Mouse (Mus musculus) gastrocnemius, postnatal 25 days (tissue): ENCODE measurements at regions not wholly inside any gene's neighbourhood (a gene's known extent, or its start where the extent isn't known, plus 50 kb on each side); places are given as distances from the start of the nearest gene placed in this dataset.
A peak's percentile ranks its signal among the peaks of the same experiment; 100 is the strongest.

Source experiments
- DNase-seq: peaks from one replicate; pipeline ENCODE4 v3.0.0; 2022

DNA sequence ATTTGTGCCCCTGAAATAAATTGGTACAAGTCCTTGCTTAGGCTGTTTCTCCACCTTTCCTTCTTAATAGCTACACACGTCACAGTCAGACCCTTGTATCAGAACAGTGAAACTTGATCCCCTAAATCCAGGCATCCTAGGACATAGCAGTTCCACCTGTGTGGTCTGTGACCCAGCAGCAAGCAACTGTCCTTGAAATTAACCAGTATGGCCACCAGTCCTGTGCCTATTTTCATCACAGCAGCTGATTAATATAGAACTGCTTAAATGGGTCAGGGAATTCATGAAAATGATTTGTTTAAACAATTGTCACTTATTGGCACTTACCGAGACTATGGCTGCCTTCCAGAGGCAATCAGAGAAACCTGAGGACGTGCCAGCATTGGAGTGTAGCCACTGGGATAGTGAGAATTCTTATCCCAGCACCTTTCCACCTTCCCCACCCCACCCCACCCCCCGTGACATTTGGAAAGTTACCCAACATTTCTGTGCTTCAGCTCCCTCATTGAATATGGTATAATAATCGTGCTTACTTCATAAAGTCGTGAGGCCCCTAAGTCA lies 135.4 kb upstream of the Cdkn2b start:
- no peak for DNase-seq

GRCm38 (mm10) chr4:89445214-89446155 lies 134.6 kb upstream of the Cdkn2b start:
- no peak for DNase-seq

DNA sequence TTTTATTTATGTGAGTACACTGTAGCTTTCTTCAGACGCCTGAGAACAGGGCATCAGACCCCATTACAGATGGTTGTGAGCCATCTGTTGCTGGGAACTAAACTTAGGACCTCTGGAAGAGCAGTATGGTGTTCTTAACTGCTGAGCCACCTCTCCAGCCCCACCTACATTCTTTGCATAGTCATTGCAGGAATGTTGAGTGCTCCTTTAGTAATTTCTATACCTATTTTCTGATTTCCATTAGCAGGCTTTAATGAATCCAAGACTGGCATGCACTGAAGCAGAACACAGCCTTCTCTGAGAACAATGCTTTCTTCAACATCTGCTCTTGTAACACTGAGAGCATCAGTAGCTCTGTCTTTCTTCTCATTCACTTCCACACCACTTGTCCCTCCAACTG lies 131.7 kb upstream of the Cdkn2b start:
- no peak for DNase-seq

DNA sequence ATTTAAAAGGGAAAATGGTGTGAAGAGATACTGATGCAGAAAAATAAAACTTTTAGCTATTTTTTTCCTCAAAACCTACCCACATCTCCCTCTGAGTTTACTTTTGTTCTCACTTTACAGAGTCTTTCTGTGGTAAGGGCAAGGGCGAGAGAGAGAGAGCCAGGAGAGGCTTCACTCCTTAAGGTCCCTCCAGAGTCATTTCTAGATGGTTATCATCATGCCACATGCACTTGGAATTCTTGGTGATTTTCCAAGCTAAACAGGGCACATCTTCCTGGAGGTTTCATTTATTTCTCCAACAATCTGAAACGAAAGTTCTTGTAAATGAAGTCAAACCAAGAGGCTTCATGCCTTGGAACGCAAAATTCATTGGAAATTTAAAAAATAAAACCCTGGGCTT lies 130.0 kb upstream of the Cdkn2b start:
- no peak for DNase-seq

GRCm38 (mm10) chr4:89440326-89440725 lies 129.5 kb upstream of the Cdkn2b start:
- DNase-seq = no peak

DNA sequence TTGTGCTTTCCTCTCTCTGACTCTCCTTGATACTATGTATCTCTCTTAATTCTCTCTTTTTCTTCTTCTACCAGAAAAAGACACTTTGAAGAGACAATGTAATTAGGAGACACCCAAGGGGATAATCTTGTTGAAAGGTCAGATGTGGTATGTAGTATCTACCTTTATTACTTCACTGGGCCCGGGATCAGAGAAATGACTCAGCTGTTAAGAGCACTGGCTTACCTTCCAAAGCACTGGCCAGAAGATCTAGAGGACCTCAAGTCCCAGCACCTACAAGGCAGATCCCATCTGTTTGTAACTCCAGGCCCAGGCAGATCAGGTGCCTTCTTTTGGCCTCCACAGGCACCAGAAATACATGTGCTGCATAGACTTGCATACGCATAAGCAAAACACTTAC lies 127.8 kb upstream of the Cdkn2b start:
- no peak for DNase-seq

- no peak for DNase-seq
These were observed 125.9 kb upstream of the Cdkn2b start for GRCm38 (mm10) chr4:89436764-89437163.

- DNase-seq = no peak
These were observed 123.3 kb upstream of the Cdkn2b start for GRCm38 (mm10) chr4:89434152-89434551.

GRCm38 (mm10) chr4:89433528-89433927 lies 122.7 kb upstream of the Cdkn2b start:
- DNase-seq = no peak

- DNase-seq = no peak
These were observed 120.7 kb upstream of the Cdkn2b start for GRCm38 (mm10) chr4:89431520-89431919.

- DNase-seq = no peak
These were observed 117.6 kb upstream of the Cdkn2b start for GRCm38 (mm10) chr4:89428465-89428864.

DNA sequence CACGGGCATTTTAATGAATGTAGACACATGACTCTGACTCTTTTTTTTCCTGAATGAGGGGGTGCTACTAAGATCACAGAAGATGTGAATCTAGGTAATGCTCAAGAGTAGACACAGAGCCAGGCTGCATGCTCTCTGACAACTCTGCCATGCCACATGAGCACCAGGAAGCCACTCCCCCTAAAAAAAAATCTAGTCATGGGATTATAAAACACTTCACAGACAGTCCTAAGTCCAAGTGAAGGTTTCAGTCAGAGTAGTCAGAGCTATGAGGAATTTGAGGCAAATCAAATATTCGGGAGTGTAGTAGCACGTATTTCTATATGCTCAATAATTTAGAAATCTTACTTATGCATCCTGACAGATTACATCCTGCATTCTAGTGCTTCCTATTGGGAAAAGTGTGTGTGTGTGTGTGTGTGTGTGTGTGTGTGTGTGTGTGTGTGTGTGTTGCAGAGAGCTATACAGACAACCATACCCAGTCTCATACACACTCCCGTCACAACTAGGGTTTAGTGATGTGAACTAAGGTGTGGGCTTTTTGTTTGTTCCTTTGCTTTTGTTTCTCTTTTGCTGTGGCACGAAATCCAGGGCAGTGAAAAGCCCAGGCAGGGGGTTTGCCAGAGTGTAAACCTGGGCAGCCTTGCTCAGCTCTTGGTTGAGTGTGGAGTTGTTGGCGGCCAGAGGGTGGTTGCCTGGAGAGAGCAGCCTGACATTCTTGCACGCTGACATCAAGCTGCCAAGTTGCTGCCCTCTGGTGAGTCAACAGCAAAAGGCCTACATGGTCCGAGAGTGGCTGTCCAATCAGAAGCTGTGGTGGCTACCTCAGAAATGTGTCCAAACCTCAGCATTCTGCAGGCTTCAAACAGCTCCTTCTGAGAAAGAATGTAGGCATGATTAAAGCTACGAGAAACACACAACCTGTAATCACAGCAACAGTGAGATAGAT lies 116.8 kb upstream of the Cdkn2b start:
- DNase-seq = peak; percentile 9

- DNase-seq = no peak
These were observed 115.1 kb upstream of the Cdkn2b start for GRCm38 (mm10) chr4:89425916-89426315.

DNA sequence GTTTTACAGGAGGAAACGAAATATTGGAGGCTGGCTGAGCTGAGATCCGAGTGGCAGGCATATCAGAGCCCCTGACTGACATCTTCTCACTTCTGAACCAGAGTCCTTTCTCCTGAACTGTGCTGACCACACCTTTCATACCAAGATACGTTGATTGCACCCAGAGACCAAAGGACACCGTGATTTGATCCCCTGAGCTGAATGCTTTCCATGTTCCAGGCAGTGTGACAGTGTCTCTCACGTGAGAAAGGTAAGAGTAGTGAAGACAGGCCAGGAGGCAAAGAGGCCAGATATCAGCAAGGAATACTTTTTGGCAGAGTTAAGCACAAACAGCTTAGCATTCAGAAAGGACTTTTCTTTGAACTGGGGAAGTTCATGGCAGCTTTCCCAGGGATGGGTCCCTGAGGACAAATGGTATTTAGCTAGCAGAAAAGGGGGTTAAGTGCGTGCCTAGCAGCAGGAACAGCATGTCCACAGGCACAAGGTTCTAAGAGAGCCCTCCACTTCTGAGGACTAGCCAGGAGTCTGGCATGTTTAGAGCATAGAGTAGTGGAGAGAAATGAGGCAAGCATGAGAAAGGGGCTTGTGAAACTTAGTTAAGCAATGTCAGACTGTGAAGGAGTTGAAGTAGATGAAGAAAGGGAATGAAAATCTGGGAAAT lies 111.0 kb upstream of the Cdkn2b start:
- DNase-seq = peak; percentile 60

DNA sequence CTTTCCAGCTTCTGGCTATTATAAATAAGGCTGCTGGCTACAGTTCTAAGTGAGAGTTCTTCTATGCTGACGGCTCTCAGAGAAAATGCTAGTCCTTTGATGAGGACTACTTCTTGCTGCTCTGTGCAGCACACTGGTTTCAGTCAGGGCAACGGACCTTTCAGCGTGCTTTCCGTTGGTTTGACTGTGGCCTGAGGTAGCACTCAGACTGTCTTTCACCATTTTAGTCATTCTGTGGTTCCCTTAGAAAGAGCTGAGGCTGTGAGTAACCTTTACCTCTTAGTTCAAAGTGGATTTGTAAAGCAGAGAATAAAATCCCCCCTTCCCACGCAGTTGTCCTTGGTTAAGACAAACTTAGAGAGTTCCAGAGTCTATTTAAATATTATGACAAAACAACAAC lies 110.0 kb upstream of the Cdkn2b start:
- DNase-seq = no peak

GRCm38 (mm10) chr4:89419507-89419906 lies 108.7 kb upstream of the Cdkn2b start:
- DNase-seq = no peak

GRCm38 (mm10) chr4:89405624-89406167 lies 94.9 kb upstream of the Cdkn2b start:
- no peak for DNase-seq

GRCm38 (mm10) chr4:89403151-89403550 lies 92.3 kb upstream of the Cdkn2b start:
- DNase-seq = no peak

DNA sequence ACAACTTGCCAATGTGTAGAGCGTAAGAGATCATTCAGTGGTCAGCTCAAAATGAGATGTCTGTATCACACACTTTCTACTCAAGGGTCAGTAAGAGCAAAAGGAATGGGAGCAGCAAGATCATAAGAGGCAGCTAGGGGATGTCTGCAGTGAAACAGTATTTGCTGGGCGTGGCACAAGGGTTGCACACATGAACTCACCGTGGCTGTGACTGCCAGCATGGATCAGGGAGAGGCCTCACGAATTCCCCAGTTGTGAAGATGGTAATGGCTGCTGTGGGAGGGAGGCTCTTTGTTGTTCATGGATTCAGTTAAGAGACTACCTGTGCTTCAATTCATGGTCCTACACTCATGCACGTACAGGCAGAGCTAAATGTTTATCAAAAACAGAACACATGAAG lies 91.5 kb upstream of the Cdkn2b start:
- DNase-seq = no peak

GRCm38 (mm10) chr4:89401696-89402095 lies 90.9 kb upstream of the Cdkn2b start:
- no peak for DNase-seq

DNA sequence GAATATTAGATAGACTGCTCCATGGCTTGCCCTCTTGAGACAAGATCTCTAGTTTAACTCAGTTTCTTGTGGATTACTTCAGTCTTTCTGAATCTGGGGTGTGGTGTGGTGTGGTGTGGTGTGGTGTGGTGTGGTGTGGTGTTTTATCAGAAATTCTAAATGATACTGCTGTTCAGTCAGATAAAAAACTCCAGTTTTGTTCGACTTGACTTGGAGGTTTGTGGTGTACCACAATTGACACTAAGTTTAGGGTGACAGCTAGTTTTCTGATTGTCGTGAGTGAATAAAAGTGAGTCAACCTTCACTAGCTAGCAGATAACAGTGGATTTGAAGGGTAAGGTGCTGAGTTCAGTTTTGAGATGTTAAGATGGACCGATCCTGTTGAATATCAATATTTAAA lies 89.5 kb upstream of the Cdkn2b start:
- DNase-seq = no peak

DNA sequence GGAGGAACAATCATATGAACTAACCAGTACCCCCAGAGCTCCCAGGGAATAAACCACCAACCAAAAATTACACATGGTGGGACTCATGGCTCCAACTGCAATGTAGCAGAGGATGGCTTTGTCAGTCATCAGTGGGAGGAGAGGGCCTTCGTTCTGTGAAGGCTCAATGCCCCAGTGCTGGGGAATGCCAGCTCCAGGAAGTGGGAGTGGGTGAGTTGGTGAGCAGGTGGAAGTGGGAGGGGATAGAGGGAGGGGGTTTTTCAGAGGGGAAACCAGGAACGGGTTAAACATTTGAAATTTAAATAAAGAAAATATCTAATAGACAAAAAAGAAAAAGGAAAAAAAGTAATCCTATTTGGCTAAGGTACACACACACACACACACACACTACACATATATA lies 88.4 kb upstream of the Cdkn2b start:
- no peak for DNase-seq
